Mouse (Mus musculus): ENCODE results near the gene Lgi4. TPM values are rescaled to one million over a fixed set of nuclear protein-coding genes. Genes with fewer than 3 reads are reported as not detected.

Gene Lgi4
- not detected for polyA plus RNA-seq (2017; shearing (Covaris generic))

GRCm38 (mm10) chr7:31059108-31059507 is at the start of gene Lgi4:
Gene Lgi4, plus strand, starts transcription at chr7:31059342.

DNA sequence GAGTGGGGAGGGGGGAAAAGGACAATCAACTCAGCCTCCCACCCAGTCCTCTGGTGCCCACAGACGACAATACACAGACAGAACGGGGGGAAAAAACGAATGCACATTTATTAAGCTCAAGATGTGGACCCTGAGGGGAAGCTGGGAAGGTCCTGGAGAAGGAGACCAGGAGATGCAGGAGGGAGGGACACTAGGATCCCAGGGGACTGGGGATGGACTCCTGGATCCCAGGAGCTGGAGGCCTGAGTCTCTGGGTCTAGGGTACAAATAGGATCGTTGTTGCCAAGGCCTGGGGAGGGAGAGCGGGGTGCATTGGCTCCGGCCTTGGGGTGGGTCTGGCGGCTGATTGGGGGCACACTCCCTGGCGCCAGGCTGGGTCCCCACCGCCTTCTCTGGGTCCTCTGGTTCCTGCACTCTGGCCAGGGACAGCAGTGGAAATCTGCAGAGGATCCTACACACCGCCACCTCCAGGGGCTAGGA is 16.7 kb upstream of the Lgi4 start, which contains the start of gene Fxyd5:
Gene Fxyd5 (minus strand): TSS at position 51 of the 480 bp plus-strand sequence.

GRCm38 (mm10) chr7:31051321-31052021 is 7.7 kb upstream of the Lgi4 start, which contains the start of gene Fxyd7:
Gene Fxyd7, minus strand, starts transcription at chr7:31051467.

GRCm38 (mm10) chr7:31057071-31057470 is 2.1 kb upstream of the Lgi4 start, which contains the start of gene Fxyd1:
Gene Fxyd1, minus strand, starts transcription at chr7:31057199.

GRCm38 (mm10) chr7:31076492-31076891 is 17.4 kb downstream of the Lgi4 start, which contains the start of gene Fxyd3:
Gene Fxyd3, minus strand, starts transcription at chr7:31076704.

GRCm38 (mm10) chr7:31115182-31115581 is 56.0 kb downstream of the Lgi4 start, which contains the start of gene Hpn:
Gene Hpn, minus strand, starts transcription at chr7:31115290.

Other genes starting within 250 kb of the Lgi4 start
- 0.26 TPM for gene Ffar2, start 235.6 kb upstream of the Lgi4 start, polyA plus RNA-seq (2017; shearing (Covaris generic))
- gene Ffar3, start 203.2 kb upstream of the Lgi4 start, polyA plus RNA-seq (2017; shearing (Covaris generic)) = not detected
- gene Ffar1, start 197.8 kb upstream of the Lgi4 start, polyA plus RNA-seq (2017; shearing (Covaris generic)) = 0.07 TPM
- 4.2 TPM for gene Cd22, start 179.0 kb upstream of the Lgi4 start, polyA plus RNA-seq (2017; shearing (Covaris generic))
- 0.12 TPM for gene Mag, start 144.5 kb upstream of the Lgi4 start, polyA plus RNA-seq (2017; shearing (Covaris generic))
- gene Hamp2, start 134.7 kb upstream of the Lgi4 start, polyA plus RNA-seq (2017; shearing (Covaris generic)) = not detected
- gene Hamp, start 115.3 kb upstream of the Lgi4 start, polyA plus RNA-seq (2017; shearing (Covaris generic)) = not detected
- 11.1 TPM for gene Usf2, start 102.5 kb upstream of the Lgi4 start, polyA plus RNA-seq (2017; shearing (Covaris generic))
- 4.6 TPM for gene Lsr, start 85.9 kb upstream of the Lgi4 start, polyA plus RNA-seq (2017; shearing (Covaris generic))
- gene Fam187b, start 85.6 kb upstream of the Lgi4 start, polyA plus RNA-seq (2017; shearing (Covaris generic)) = 0.59 TPM
- 1,672 TPM for gene Fxyd5, start 16.9 kb upstream of the Lgi4 start, polyA plus RNA-seq (2017; shearing (Covaris generic))
- 0.49 TPM for gene Fxyd7, start 7.9 kb upstream of the Lgi4 start, polyA plus RNA-seq (2017; shearing (Covaris generic))
- not detected for gene Fxyd1, start 2.1 kb upstream of the Lgi4 start, polyA plus RNA-seq (2017; shearing (Covaris generic))
- gene Fxyd3, start 17.4 kb downstream of the Lgi4 start, polyA plus RNA-seq (2017; shearing (Covaris generic)) = not detected
- 5.9 TPM for gene Hpn, start 55.9 kb downstream of the Lgi4 start, polyA plus RNA-seq (2017; shearing (Covaris generic))
- 0.68 TPM for gene Scn1b, start 67.7 kb downstream of the Lgi4 start, polyA plus RNA-seq (2017; shearing (Covaris generic))
- 360 TPM for gene Gramd1a, start 96.6 kb downstream of the Lgi4 start, polyA plus RNA-seq (2017; shearing (Covaris generic))
- not detected for gene Scgb2b2, start 231.2 kb downstream of the Lgi4 start, polyA plus RNA-seq (2017; shearing (Covaris generic))
- not detected for gene Scgb1b2, start 232.5 kb downstream of the Lgi4 start, polyA plus RNA-seq (2017; shearing (Covaris generic))

Data from CD4-positive, CD25-positive, alpha-beta regulatory T cell (primary cell).